Mouse (Mus musculus) cortical plate, adult 2 months (tissue): ENCODE results near the gene Dus2. TPM values are rescaled to one million over a fixed set of nuclear protein-coding genes. Genes with fewer than 3 reads are reported as not detected.

Source experiments
- H3K27ac ChIP-seq: fragments of 200-500 bp; 2 replicates; pipeline ENCODE4 v1.5.1; 2012; ENCODE audit warnings: low read length, control low read depth, inconsistent platforms; ENCODE audit not compliant: insufficient read depth
- H3K4me1 ChIP-seq: fragments of 200-500 bp; 2 replicates; pipeline ENCODE4 v1.6.1; 2011; ENCODE audit warnings: low read length; ENCODE audit not compliant: control insufficient read depth, insufficient read depth
- H3K4me3 ChIP-seq: fragments of 200-500 bp; 2 replicates; pipeline ENCODE4 v1.5.1; 2011; ENCODE audit warnings: mild to moderate bottlenecking, low read length, control low read depth; ENCODE audit not compliant: insufficient read depth
- CTCF ChIP-seq: fragments of 200-500 bp; IDR thresholded peaks from 2 replicates; pipeline ENCODE4 v1.5.1; 2011; ENCODE audit warnings: mild to moderate bottlenecking, control low read depth, low read length; ENCODE audit not compliant: insufficient read depth; ENCODE audit errors: extremely low read depth
- POLR2A ChIP-seq: fragments of 200-500 bp; IDR thresholded peaks from 2 replicates; pipeline ENCODE4 v1.6.1; 2011; ENCODE audit warnings: mild to moderate bottlenecking, low read length, control low read depth; ENCODE audit not compliant: insufficient read depth; ENCODE audit errors: extremely low read depth
- polyA plus RNA-seq: library from polyadenylated mRNA; depleted of rRNA; stranded (reverse); fragments of >200 nt; gene quantifications from 2 replicates; pipeline ENCODE4 v1.2.3, GENCODE M21; 2012; rRNA removed

The Dus2 gene
- 25.1 and 27.4 TPM in 2 replicates for polyA plus RNA-seq

DNA sequence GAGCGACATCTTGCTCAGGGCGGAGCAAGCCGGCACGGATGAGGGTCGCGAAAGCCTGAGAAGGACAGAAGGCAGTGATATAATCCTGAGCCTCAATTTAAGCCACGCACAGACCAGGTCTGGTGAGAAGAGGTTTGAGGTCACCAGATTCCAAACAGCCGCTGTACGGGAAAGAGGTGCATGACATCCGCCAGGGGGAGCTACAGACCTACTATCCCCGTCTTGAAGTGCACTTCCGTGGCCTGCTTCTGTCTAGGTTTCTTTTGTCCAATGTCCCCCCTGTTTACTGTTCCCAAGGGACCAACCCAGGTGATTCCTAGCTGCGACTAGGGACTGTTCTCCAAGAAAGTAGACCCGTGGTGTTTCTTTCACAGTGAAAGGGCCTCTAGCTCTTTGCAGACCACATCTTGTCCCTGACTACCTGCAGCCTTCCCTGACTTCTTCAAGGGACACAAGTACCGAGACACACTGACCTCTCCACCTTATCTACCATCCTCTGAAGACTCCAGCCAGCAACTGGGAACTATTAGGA is at the start of gene Dus2:
Gene Dus2 (plus strand): TSS at position 482 of the 532 bp plus-strand sequence.
- Histone ChIP-seq H3K4me1 (no peaks in the 10 kb centered on the region), H3K27ac (no peak within 1 kb of the TSS), H3K4me3 (no peak within 1 kb of the TSS)
- TF ChIP-seq POLR2A, result no peak
- TF ChIP-seq CTCF, result peak; percentile 89

DNA sequence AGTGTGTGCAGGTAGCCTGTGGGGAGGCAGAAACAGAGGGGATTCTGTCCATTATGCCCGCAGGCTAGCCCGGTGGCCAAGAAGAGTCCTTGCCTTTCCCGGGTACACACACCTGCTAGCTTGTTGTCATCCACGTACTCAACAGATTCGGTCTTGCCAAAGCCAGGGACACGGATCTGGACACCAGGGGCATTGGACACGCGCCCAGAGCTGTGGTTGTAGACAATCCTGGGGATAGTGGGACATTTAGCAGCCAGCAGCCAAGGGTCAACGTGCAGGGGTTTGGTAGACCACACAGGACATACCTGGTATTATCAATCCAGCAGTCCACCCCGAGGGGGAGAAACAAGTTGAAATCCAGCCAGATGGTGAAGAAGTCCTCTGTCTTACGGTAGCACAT is 49.1 kb upstream of the Dus2 start:
- Histone ChIP-seq H3K4me1 (no peaks in the 10 kb centered on the region), H3K27ac (no peak overlapping the region), H3K4me3 (no peak overlapping the region)
- no peak for TF ChIP-seq POLR2A
- no peak for TF ChIP-seq CTCF

DNA sequence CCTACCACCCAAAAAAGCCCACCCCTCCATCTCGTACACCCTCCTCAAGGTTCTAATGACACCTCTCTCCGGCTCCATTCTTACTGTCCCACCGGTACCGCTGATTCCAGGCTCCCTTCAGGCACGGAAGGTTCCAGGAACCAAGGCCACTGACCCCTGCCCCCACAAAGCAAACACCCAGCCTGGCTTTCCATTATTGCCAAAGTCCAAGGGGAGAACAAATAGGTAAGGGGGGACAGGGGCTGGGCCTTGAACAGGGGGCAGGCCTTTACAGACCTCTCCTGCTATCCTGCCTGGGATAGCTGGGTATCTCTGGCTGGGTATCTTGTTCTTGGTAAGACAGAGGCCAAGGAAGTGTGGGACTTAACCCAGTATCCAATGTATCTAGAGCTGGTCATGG is 48.6 kb upstream of the Dus2 start:
- H3K27ac ChIP-seq, result no peak overlapping the region
- TF ChIP-seq CTCF (no peak), POLR2A (no peak)
- no peaks in the 10 kb centered on the region for H3K4me1 ChIP-seq
- H3K4me3 ChIP-seq, result no peak overlapping the region

DNA sequence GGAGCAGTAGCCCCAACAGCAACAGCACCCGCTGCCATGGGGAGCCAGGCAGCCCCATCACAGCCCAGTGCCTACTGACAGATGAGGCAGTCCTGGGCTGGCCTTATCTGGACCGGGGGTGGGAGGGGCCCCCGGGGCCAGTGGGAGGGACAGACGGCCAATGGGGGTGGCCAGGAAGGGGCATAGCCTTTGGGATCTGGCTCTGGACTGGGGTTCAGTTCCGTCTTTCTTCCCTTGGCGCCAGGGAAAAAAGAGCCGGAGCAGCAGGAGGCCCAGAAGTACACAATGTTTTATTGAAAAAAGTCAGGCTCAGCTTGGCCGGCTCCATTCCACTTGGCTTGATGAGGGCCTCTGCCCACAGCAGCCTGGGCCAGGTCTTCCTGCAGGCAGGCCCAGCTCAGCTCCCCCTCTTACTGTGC is 47.8 kb upstream of the Dus2 start, which contains the start of gene Lcat:
Gene Lcat (minus strand): TSS at position 62 of the 419 bp plus-strand sequence.
- TF ChIP-seq CTCF, result no peak
- TF ChIP-seq POLR2A, result peak; percentile 66; the same call in 1 of the 2 replicates
- Histone ChIP-seq H3K27ac (peak within 1 kb of the TSS; percentile 76), H3K4me1 (no peaks in the 10 kb centered on the region), H3K4me3 (no peak within 1 kb of the TSS)

DNA sequence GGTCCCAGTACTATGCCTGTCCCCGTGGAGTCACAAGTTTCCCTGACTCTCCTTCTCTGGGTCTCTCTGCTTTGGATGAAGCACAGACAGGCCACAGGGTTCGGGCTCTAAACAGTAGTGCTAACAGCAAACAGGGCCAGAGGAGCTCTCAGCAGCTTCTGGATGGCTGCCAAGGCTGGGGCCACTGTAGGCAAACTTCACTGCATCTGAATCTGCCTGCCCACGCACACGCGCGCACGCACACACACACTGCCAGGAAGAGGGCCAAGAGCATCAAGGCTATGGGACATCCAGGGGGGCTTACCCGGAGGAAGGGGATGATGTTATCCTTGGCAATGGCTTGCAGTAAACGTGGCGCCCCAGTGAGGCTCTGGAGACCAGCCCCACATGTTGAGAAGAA is 41.8 kb upstream of the Dus2 start:
- Histone ChIP-seq H3K27ac (no peak overlapping the region), H3K4me3 (no peak overlapping the region), H3K4me1 (peaks cover 2% of the 10 kb centered on the region; the same call in 1 of the 2 replicates)
- TF ChIP-seq POLR2A (no peak), CTCF (no peak)

DNA sequence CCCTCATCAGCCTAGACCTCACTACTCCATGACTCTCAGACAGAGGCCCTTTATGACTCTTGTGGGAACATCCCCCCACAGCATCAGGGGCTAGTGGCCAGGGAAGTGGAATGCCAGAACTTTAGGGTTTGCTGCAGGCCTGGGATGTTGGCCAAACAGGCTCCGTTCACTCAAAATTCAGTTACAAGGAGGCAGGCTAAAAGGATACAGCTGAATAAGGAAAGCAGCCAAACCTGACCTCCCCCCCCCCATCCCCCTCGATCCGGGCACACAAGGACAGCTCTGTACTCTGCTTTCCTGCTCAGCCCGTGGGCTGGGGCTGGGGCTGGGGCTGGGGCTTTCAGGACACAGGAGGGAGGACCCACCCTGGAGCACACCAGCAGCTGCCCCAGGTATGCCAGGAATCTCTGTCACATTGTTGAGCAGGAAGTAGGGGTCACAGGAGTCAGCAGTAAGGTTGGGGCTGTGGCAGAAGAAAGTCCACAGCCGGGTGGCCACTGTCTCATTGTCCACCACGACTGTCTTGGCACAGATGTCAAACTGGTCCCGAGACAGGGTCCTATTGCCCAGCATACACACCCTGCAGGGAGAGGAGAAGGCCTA is 40.0 kb upstream of the Dus2 start:
- Histone ChIP-seq H3K27ac (peak overlapping the region; percentile 18; the same call in 1 of the 2 replicates), H3K4me3 (no peak overlapping the region), H3K4me1 (peaks cover 2% of the 10 kb centered on the region; the same call in 1 of the 2 replicates)
- TF ChIP-seq CTCF (no peak), POLR2A (no peak)

DNA sequence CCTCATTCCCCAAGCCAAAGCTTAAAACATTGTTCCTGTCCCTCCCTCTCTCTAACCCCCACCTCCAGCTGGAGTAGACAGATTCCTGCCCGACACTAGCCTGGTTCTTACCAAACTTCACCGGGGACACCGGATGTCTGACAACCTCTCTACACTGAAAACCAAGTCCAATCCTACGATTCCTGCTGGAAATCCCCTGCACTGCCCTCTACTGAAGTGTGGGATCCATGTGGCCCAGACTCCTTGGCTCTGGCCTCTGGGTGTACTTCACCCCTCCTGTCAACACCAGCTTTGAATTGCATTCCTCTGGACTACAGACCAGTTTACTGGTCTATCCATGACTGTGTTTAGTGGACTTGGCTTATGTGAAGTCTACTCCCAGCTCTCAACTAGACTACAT is 34.6 kb upstream of the Dus2 start:
- no peak for TF ChIP-seq CTCF
- TF ChIP-seq POLR2A, result no peak
- H3K4me1 ChIP-seq, result no peaks in the 10 kb centered on the region
- no peak overlapping the region for H3K27ac ChIP-seq
- no peak overlapping the region for H3K4me3 ChIP-seq

DNA sequence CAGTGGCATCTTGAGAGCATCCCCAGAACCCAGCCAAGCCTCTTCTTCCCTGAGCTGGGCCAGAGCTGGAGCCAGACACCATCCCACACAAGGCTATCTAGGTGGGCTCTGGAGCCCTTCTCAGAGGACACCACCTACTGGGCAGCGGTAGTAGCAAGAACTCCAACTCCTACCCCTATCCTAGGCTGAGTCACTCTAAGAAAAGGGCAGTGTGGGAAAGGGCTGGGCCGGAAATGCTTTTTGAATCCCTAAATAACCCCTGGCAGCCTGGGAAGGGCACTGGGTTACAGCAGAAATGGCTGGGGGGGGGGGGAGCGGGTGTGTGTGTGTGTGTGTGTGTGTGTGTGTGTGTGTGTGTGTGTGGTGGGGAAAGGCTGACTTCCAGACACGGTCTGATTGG is 33.3 kb upstream of the Dus2 start:
- Histone ChIP-seq H3K4me3 (no peak overlapping the region), H3K4me1 (no peaks in the 10 kb centered on the region), H3K27ac (no peak overlapping the region)
- TF ChIP-seq CTCF (no peak), POLR2A (no peak)

DNA sequence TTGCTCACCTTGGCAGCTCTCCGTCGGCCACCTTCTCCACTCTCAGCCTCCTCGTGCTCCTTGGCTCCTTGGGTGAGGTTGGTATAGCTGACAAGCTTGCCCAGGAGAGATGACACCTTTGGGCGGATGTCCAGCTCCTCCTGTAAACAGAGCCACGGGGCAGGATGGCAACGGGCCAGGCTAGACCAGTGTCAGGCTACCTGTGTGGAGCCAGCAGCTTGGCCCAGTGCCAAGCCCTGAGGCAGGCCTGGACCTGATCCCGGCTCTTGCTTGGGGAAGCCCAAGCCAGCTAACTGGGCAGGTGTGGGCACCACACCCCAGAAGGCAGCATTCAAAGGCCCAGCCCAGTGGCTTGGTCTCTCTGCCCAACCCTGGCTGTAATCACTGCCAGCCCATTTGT is 31.8 kb upstream of the Dus2 start:
- Histone ChIP-seq H3K4me1 (no peaks in the 10 kb centered on the region), H3K4me3 (no peak overlapping the region), H3K27ac (no peak overlapping the region)
- TF ChIP-seq CTCF (no peak), POLR2A (no peak)

DNA sequence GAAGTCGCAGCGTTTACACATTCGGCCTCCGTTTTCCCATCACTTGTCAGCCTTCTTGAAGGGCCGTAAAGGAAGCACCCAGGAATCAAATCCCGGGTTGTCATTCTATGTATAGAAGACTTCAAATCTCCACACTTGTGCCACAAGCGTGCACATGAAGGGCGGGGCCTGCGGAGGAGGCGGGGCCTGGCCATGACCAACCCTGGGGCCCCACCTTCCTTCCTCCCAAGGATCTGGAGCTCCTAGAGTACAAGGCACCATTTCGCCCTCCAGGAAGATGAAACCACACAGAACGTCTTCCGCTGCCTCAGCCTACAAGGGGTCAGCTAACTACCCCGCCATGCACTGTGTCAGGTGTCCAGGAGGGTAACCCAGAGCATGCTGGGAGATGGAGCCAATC is 30.0 kb upstream of the Dus2 start:
- TF ChIP-seq POLR2A, result no peak
- TF ChIP-seq CTCF, result no peak
- Histone ChIP-seq H3K4me1 (no peaks in the 10 kb centered on the region; the same call in 1 of the 2 replicates), H3K4me3 (no peak overlapping the region), H3K27ac (no peak overlapping the region)

DNA sequence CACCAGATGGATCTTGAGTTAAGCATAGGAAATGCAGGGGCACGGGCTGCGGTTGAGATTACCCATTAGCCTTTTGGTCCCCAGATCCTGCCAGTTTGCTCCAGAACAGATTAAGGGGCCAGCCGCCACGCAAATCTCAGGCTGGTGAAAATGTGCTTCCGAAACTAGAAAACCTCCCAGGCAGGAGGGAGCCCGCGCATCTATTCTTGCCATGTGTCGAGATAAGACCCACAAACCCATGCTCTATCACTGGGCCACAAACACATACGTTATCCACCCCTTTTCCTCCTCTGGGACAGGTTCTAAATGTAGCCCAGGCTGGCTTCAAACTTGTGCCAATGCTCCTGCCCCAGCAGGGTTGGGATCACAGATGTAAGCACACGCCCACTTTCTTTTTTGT is 29.6 kb upstream of the Dus2 start:
- H3K4me3 ChIP-seq, result no peak overlapping the region
- H3K4me1 ChIP-seq, result no peaks in the 10 kb centered on the region; the same call in 1 of the 2 replicates
- TF ChIP-seq POLR2A (no peak), CTCF (no peak)
- no peak overlapping the region for H3K27ac ChIP-seq
